Mouse (Mus musculus) right cerebral cortex, postnatal 10 days (tissue): ENCODE measurements around the gene Map3k6.

Source experiments
- DNase-seq, 2 experiments: peaks; one replicate each; pipeline ENCODE4 v3.0.0; 2021; ENCODE audit warnings: low spot score in 2 of 2

Map3k6 gene

GRCm38 (mm10) chr4:133252089-133252488, 11.5 kb downstream of the Map3k6 start:
- no peak for DNase-seq

GRCm38 (mm10) chr4:133253412-133253811, 12.8 kb downstream of the Map3k6 start:
- DNase-seq: no peak

- DNase-seq: no peak
Observed at GRCm38 (mm10) chr4:133255392-133255791, 14.8 kb downstream of the Map3k6 start.

- DNase-seq: no peak
Observed at GRCm38 (mm10) chr4:133256820-133257219, 16.2 kb downstream of the Map3k6 start.

- DNase-seq: no peak
Observed at GRCm38 (mm10) chr4:133257230-133257629, 16.6 kb downstream of the Map3k6 start.

GRCm38 (mm10) chr4:133257798-133258408, 17.3 kb downstream of the Map3k6 start:
- DNase-seq: no peak

GRCm38 (mm10) chr4:133261641-133262374, 21.2 kb downstream of the Map3k6 start:
- no peak for DNase-seq

- DNase-seq: no peak
Observed at GRCm38 (mm10) chr4:133262375-133262765, 21.8 kb downstream of the Map3k6 start.

- DNase-seq: no peak
Observed at GRCm38 (mm10) chr4:133262882-133263281, 22.3 kb downstream of the Map3k6 start, which contains the start of gene Sytl1. Gene Sytl1, minus strand, starts transcription at chr4:133263113.

GRCm38 (mm10) chr4:133263756-133264155, 23.1 kb downstream of the Map3k6 start:
- DNase-seq: no peak

- DNase-seq: no peak
Observed at GRCm38 (mm10) chr4:133264559-133264958, 23.9 kb downstream of the Map3k6 start.

GRCm38 (mm10) chr4:133265297-133265696, 24.7 kb downstream of the Map3k6 start:
- no peak for DNase-seq

- no peak for DNase-seq
Observed at GRCm38 (mm10) chr4:133265759-133266158, 25.1 kb downstream of the Map3k6 start.

GRCm38 (mm10) chr4:133266248-133266880, 25.7 kb downstream of the Map3k6 start:
- no peak for DNase-seq

- no peak for DNase-seq
Observed at GRCm38 (mm10) chr4:133268931-133269330, 28.3 kb downstream of the Map3k6 start.

GRCm38 (mm10) chr4:133269596-133269995, 29.0 kb downstream of the Map3k6 start:
- DNase-seq: no peak

- DNase-seq: no peak
Observed at GRCm38 (mm10) chr4:133270929-133271328, 30.3 kb downstream of the Map3k6 start.

- peak; percentile 96 to 97 for DNase-seq
Observed at GRCm38 (mm10) chr4:133277104-133278026, 36.7 kb downstream of the Map3k6 start, which contains the start of gene Tmem222. Gene Tmem222, minus strand, starts transcription at chr4:133277792.

GRCm38 (mm10) chr4:133278067-133278466, 37.4 kb downstream of the Map3k6 start:
- DNase-seq: no peak

- DNase-seq: peak in 1 of 2 experiments; percentile 52
Observed at GRCm38 (mm10) chr4:133278482-133278881, 37.9 kb downstream of the Map3k6 start.

GRCm38 (mm10) chr4:133281513-133281912, 40.9 kb downstream of the Map3k6 start:
- no peak for DNase-seq
